Mouse (Mus musculus): ENCODE measurements around the gene Gnaz.

Gnaz gene

DNA sequence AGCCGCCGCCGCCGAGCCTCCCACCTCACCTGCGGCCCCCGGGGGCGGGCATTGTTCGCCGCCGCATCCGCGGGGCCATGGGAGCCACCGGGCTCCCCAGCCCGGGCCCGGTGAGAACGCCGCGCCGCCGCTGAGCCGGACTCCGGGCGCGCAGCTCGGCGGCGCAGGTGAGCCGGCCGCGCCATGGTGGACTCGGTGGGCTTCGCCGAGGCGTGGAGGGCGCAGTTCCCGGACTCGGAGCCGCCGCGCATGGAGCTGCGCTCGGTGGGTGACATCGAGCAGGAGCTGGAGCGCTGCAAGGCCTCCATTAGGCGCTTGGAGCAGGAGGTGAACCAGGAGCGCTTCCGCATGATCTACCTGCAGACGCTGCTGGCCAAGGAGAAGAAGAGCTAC, 93.9 kb downstream of the Gnaz start:
- DNase-seq (ENCODE audit: inconsistent age in 2 of 2, low spot score in 1 of 2): peak in 1 of 2 experiments; percentile 74

DNA sequence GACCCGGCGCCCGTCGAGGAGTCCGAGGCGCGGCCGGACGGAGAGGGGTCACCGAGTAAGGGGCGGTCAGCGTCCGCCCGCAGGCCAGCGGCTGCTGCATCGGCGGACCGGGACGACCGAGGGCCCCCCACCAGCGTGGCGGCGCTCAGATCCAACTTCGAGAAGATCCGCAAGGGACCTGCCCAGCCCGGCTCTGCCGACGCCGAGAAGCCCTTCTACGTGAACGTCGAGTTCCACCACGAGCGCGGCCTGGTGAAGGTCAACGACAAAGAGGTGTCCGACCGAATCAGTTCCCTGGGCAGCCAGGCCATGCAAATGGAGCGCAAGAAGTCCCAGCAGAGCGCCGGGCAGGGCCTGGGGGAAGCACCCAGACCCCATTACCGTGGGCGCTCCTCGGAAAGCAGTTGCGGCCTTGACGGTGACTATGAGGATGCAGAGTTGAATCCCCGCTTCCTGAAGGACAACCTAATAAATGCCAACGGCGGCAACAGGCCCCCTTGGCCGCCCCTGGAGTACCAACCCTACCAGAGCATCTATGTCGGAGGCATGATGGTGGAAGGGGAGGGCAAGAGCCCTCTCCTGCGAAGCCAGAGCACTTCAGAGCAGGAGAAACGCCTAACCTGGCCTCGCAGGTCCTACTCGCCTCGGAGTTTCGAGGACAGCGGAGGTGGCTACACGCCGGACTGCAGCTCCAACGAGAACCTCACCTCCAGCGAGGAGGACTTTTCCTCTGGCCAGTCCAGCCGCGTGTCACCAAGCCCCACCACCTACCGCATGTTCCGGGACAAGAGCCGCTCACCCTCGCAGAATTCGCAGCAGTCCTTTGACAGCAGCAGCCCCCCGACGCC, 94.6 kb downstream of the Gnaz start:
- peak; percentile 64 to 77 for DNase-seq (ENCODE audit: inconsistent age in 2 of 2, low spot score in 1 of 2)

DNA sequence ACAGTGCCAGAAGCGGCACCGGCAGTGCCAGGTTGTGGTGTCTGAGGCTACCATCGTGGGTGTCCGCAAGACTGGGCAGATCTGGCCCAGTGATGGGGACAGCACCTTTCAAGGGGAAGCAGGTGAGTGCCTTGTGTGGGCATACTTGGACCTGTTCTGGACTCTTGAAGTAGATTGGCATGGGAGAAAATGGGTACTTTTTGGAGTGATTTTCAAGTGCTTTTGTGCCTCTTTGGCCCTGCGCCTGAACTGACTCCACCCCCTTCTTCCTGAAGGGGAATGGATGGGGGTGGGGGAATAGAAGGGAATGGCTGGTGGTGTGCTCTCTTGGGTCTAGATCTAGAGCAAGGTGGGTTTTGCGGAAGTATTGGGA, 95.2 kb downstream of the Gnaz start:
- DNase-seq (ENCODE audit: inconsistent age in 2 of 2, low spot score in 1 of 2): peak in 1 of 2 experiments; percentile 64

DNA sequence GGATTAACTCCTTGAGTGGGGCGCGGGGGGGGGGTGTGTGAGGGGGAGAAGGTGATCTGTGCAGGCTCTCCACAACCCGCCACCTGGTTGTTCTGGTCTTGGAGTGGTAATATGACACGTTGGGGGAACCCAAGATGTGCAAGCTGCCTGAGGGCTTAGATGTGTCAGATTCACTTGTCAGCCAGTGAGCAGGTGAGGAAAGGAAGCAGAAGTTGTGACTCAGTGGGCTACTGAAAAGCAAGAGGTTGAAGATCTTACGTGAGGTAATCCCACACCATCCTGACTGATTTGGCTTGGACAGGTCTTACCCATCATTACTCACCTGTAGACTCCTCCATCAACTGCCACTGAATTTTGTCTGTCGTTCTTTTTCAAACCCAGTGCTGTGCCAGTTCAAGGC, 95.6 kb downstream of the Gnaz start:
- DNase-seq (ENCODE audit: inconsistent age in 2 of 2, low spot score in 1 of 2): no peak

DNA sequence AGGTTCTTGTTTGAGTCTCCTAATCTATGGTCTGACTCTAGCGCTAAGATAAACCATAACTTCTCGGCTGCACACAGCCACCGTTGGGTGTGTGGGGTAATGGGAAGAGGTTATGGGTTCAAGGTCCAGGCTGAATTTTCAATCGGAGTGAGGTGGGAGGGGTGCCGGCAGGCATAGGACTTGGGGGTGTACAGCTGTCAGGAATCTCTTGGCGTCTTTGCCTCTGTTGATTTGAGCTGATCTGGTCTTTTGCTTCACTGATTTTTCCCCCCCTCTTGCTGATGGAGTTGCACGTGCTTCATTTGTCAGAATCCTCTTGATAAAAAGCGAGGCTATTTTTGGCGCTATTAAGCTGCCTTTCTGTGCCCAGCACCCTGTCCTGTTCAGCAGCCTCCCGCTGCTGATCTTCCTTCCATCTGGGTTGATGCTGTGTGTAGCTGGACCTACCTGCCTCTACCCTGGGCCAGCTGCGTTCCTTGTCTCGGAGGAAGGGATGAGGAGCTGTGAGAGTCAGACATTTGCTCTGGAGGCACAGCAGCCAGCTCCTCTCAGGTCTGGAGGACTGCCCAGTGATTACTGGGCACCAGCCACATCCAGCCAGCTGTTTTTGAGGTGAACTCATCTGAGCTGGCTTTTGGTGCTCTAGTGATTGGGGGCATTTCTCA, 96.5 kb downstream of the Gnaz start:
- peak; percentile 54 to 71 for DNase-seq (ENCODE audit: inconsistent age in 2 of 2, low spot score in 1 of 2)

DNA sequence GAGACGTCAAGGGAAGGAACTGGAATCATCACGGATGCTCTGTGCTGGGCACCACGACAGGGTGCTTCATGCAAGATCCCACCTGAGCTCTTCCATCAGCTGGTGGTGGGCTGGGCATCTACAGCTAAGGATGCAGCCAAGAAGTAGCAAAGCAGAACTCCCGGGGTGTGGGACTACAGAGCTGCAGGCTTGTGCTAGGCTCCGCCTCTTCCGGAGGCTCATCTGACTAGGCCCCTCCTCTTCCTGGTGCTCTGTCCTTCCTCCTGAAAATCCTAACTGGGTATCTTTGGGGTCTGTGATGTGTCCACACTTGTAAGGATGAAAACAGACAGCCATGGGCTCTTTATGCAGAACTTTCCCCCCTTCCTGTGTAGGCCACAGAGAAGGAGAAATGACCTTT, 98.7 kb downstream of the Gnaz start:
- DNase-seq (ENCODE audit: inconsistent age in 2 of 2, low spot score in 1 of 2): no peak
